Mouse (Mus musculus): ENCODE data around the gene Gatc. TPM values are rescaled to one million over a fixed set of nuclear protein-coding genes. Genes with fewer than 3 reads are reported as not detected.
"Not testable (repeated sequence)": the region's sequence is repeated elsewhere in the genome, so short reads cannot be mapped to it uniquely, and the experiment has no call there.

Gatc gene
- 37.0 and 38.8 TPM in 2 replicates for polyA plus RNA-seq (2014; fragmentation: Nextera tagmentation; extraction: Ambion mirVana)

DNA sequence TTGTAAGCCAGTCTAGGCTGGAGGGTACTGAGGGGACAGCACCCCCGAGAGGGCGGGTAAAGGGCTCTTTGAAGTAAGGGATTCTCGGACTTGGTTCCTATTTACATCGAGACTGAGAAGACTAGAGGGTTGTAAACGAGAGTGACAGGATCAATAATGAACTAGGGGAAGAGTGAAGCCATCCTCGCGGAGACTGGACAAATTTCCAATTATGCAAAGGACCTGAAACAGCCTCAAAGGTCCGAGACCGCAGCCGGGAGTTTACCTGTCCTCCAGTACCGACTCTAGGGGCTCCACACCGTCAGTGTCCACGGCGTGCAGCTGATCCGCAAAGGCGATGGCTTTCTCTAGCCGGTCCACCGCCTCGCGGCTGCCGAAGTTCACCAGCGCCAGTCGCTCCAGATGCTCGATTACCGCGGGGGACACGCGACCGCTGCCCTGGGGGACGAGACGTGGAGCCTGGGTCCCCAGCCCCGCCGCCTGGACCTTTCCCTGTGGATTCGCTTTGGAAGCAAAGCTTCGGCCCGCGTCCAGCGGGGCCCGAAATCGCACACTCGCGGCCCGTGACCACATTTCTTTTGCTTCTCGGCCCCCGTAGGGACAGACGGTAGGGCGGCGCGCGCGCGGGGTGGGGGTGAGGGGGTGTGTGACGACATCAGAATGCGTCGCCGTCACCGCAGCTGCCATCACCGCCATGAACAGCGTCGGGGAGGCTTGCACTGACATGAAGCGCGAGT is at the start of gene Gatc, which contains the start of gene Triap1:
Gene Gatc, minus strand, starts transcription at position 602 of the 737 bp plus-strand sequence.
Gene Triap1, plus strand, starts transcription at position 649 of the 737 bp plus-strand sequence.
- no peaks in the 10 kb centered on the region for H3K4me1 ChIP-seq (ENCODE audit: control insufficient read depth, insufficient read depth, low read length)
- under 1% methylated on average over 62 of the region's 62 CpGs for WGBS
- H3K4me3 ChIP-seq (ENCODE audit: low read depth, low read length) = peak within 1 kb of the TSS; percentile 87
- H3K9ac ChIP-seq (replicated peaks; ENCODE audit: low read length) = peak within 1 kb of the TSS; percentile 87
- H3K4me2 ChIP-seq (ENCODE audit: low read depth, low read length) = peak within 1 kb of the TSS; percentile 71
- peaks cover 8% of the 10 kb centered on the region for H3K36me3 ChIP-seq (replicated peaks; ENCODE audit: control insufficient read depth, insufficient read depth, low read depth, low read length)
- DNase-seq (ENCODE audit: low spot score) (peak; percentile 92), ATAC-seq (replicated peaks; ENCODE audit: insufficient number of reproducible peaks, low FRiP score, low TSS enrichment, low read depth) (peak; percentile 88)
- peak within 1 kb of the TSS; percentile 60; the same call in 1 of the 2 replicates for H3K27ac ChIP-seq (replicated peaks; ENCODE audit: low read depth, low read length)
- H3K27me3 ChIP-seq (ENCODE audit: control insufficient read depth, insufficient read depth, low read length) = no peaks in the 10 kb centered on the region
- H3K9me3 ChIP-seq (replicated peaks; ENCODE audit: control insufficient read depth, low read length) = no peaks in the 10 kb centered on the region

DNA sequence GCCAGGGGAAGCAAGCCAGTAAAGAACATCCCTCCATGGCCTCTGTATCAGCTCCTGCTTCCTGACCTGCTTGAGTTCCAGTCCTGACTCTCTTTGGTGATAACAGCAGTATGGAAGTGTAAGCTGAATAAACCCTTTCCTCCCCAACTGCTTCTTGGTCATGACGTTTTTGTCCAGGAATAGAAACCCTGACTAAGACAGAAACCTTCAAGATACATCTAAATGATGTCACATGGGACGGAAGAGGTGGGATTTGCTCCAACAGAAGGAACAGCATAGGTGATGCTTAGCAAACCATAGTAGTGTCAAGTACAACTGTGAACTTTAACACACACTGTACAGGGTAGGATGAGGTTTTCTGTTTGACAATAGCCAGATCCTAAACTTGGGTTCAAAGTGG is 37.9 kb upstream of the Gatc start:
- not testable (repeated sequence) for DNase-seq (ENCODE audit: low spot score); H3K36me3 ChIP-seq (replicated peaks; ENCODE audit: control insufficient read depth, insufficient read depth, low read depth, low read length); H3K27me3 ChIP-seq (ENCODE audit: control insufficient read depth, insufficient read depth, low read length); H3K4me2 ChIP-seq (ENCODE audit: low read depth, low read length); H3K4me3 ChIP-seq (ENCODE audit: low read depth, low read length); H3K9me3 ChIP-seq (replicated peaks; ENCODE audit: control insufficient read depth, low read length); H3K4me1 ChIP-seq (ENCODE audit: control insufficient read depth, insufficient read depth, low read length); H3K27ac ChIP-seq (replicated peaks; ENCODE audit: low read depth, low read length); H3K9ac ChIP-seq (replicated peaks; ENCODE audit: low read length); ATAC-seq (replicated peaks; ENCODE audit: insufficient number of reproducible peaks, low FRiP score, low TSS enrichment, low read depth)
- WGBS = 86% methylated on average over 2 of the region's 2 CpGs

DNA sequence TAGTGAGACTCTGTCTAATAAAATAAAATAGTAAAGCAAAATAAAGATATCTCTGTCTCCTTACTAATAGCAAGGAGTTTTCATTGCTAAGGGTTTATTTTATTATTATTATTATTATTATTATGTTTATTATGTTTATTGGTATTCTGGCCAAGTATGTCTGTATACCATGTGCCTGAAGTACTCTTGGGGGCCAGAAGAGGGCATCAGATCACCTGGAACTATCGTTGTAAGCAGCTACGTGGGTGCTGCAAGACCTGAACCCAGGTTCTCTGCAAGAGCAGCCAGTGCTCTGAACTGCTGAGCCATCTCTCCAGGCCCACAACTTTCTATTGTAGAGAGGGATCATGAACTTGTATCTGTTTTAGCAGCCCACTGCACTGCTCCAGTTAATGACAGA is 34.5 kb upstream of the Gatc start:
- Histone ChIP-seq H3K9me3 (replicated peaks; ENCODE audit: control insufficient read depth, low read length) (no peaks in the 10 kb centered on the region), H3K9ac (replicated peaks; ENCODE audit: low read length) (no peak overlapping the region), H3K27me3 (ENCODE audit: control insufficient read depth, insufficient read depth, low read length) (no peaks in the 10 kb centered on the region), H3K4me1 (ENCODE audit: control insufficient read depth, insufficient read depth, low read length) (no peaks in the 10 kb centered on the region), H3K4me3 (ENCODE audit: low read depth, low read length) (no peak overlapping the region), H3K4me2 (ENCODE audit: low read depth, low read length) (no peak overlapping the region), H3K36me3 (replicated peaks; ENCODE audit: control insufficient read depth, insufficient read depth, low read depth, low read length) (no peaks in the 10 kb centered on the region), H3K27ac (replicated peaks; ENCODE audit: low read depth, low read length) (no peak overlapping the region)
- 79% methylated on average over 2 of the region's 2 CpGs for WGBS
- ATAC-seq (replicated peaks; ENCODE audit: insufficient number of reproducible peaks, low FRiP score, low TSS enrichment, low read depth) = no peak
- DNase-seq (ENCODE audit: low spot score) = no peak

DNA sequence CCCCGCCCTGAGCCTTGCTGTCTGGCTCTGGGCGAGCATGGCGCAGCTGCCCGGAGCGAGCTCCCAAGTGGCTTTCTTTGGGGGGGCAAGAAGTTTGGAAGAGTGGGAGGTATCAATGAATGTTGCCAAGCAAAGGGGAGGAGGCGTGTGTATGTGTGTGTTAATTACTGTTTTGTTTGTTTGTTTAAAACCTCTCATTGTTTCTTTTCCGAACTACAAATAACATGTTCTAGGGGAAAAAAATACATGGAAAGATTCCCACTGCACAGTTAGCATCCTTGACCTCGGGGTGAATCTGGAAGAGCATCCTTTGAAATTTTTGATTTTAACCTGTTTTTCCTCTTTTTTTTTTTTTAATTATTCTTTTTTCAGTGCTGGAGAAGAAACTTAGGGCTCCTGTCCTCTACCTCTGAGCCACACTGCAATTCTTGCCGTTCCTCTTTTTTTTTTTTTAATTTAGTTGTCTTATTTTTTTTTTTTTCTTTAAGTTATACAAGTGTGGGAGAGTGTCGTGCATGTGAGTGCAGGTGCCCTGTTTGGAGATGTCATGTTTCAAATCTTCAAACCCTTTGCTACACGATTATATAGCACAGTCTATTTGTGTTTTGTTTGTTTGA is 33.3 kb upstream of the Gatc start:
- peak overlapping the region; percentile 22 for H3K4me3 ChIP-seq (ENCODE audit: low read depth, low read length)
- DNase-seq (ENCODE audit: low spot score) (no peak), ATAC-seq (replicated peaks; ENCODE audit: insufficient number of reproducible peaks, low FRiP score, low TSS enrichment, low read depth) (no peak)
- H3K36me3 ChIP-seq (replicated peaks; ENCODE audit: control insufficient read depth, insufficient read depth, low read depth, low read length) = no peaks in the 10 kb centered on the region
- no peaks in the 10 kb centered on the region for H3K27me3 ChIP-seq (ENCODE audit: control insufficient read depth, insufficient read depth, low read length)
- 19% methylated on average over 11 of the region's 11 CpGs for WGBS
- H3K4me1 ChIP-seq (ENCODE audit: control insufficient read depth, insufficient read depth, low read length) = no peaks in the 10 kb centered on the region
- peak overlapping the region; percentile 57 for H3K9ac ChIP-seq (replicated peaks; ENCODE audit: low read length)
- 0 out of 2 replicates have a peak overlapping the region, but pooled peaks have one; percentile 20 for H3K27ac ChIP-seq (replicated peaks; ENCODE audit: low read depth, low read length)
- H3K4me2 ChIP-seq (ENCODE audit: low read depth, low read length) = peak overlapping the region; percentile 53
- H3K9me3 ChIP-seq (replicated peaks; ENCODE audit: control insufficient read depth, low read length) = no peaks in the 10 kb centered on the region

DNA sequence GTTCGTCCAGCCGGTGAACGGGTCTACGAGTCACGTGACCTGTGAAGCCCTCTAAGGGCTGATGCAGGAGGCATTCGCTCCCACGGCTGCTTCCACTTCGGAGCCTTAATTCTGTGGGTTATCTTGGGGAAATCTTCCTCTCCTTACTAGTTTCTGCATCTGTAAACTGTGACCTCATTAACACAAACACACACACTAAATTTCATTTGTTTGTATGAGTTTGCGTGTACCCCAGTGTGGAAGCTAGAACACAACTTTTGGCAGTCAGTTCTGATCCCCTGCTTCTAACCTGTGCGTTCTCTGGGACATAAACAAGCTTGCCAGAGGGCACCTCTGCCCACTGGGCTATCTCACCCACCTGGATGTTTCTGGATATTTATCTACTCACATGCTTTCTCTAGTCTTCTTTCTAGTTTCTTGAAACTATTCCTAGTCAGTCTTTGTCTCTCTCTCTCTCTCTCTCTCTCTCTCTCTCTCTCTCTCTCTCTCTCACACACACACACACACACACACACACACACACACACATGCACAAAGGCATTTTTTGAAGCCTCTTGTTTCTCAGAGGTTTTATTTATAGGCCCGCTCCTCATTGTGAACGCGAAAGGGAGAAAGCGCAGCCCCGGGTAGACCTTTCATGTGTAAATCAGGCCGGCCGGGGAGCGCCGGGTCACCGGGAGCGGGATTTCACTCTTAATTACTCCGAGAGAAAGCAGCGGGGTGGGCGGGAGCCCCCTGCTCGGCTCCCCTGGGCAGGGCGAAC is 32.6 kb upstream of the Gatc start:
- H3K9me3 ChIP-seq (replicated peaks; ENCODE audit: control insufficient read depth, low read length) = no peaks in the 10 kb centered on the region
- WGBS = 13% methylated on average over 26 of the region's 26 CpGs
- peak overlapping the region; percentile 57 for H3K9ac ChIP-seq (replicated peaks; ENCODE audit: low read length)
- no peaks in the 10 kb centered on the region for H3K36me3 ChIP-seq (replicated peaks; ENCODE audit: control insufficient read depth, insufficient read depth, low read depth, low read length)
- peak overlapping the region; percentile 53 for H3K4me2 ChIP-seq (ENCODE audit: low read depth, low read length)
- H3K4me1 ChIP-seq (ENCODE audit: control insufficient read depth, insufficient read depth, low read length) = no peaks in the 10 kb centered on the region
- DNase-seq (ENCODE audit: low spot score) = peak; percentile 76
- peak; percentile 84 for ATAC-seq (replicated peaks; ENCODE audit: insufficient number of reproducible peaks, low FRiP score, low TSS enrichment, low read depth)
- H3K27ac ChIP-seq (replicated peaks; ENCODE audit: low read depth, low read length) = 0 out of 2 replicates have a peak overlapping the region, but pooled peaks have one; percentile 20
- H3K27me3 ChIP-seq (ENCODE audit: control insufficient read depth, insufficient read depth, low read length) = no peaks in the 10 kb centered on the region
- H3K4me3 ChIP-seq (ENCODE audit: low read depth, low read length) = peak overlapping the region; percentile 22

DNA sequence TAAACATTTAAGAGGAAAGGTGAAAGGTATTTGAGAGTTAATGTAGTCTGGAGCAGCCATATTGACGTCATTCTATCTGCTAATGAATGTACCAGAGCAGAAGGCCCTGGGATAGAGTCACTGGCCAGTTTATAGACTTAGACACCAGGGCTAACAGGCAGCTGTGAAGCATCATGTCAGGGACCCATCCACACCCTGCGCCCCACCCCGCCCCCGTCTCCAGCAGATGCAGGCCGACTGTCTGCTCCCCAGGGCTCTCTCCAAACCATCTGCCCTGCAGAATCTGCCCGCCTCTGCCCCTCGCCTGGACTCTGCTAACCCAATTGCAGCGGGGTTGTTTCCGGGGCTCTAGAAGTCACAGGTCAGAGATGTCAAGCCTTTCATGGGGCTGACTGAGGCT is 30.8 kb upstream of the Gatc start:
- 52% methylated on average over 9 of the region's 9 CpGs for WGBS
- DNase-seq (ENCODE audit: low spot score) (no peak), ATAC-seq (replicated peaks; ENCODE audit: insufficient number of reproducible peaks, low FRiP score, low TSS enrichment, low read depth) (no peak)
- no peaks in the 10 kb centered on the region for H3K9me3 ChIP-seq (replicated peaks; ENCODE audit: control insufficient read depth, low read length)
- no peak overlapping the region for H3K27ac ChIP-seq (replicated peaks; ENCODE audit: low read depth, low read length)
- H3K4me3 ChIP-seq (ENCODE audit: low read depth, low read length) = no peak overlapping the region
- H3K27me3 ChIP-seq (ENCODE audit: control insufficient read depth, insufficient read depth, low read length) = no peaks in the 10 kb centered on the region
- no peak overlapping the region for H3K9ac ChIP-seq (replicated peaks; ENCODE audit: low read length)
- H3K36me3 ChIP-seq (replicated peaks; ENCODE audit: control insufficient read depth, insufficient read depth, low read depth, low read length) = no peaks in the 10 kb centered on the region
- H3K4me1 ChIP-seq (ENCODE audit: control insufficient read depth, insufficient read depth, low read length) = no peaks in the 10 kb centered on the region
- no peak overlapping the region for H3K4me2 ChIP-seq (ENCODE audit: low read depth, low read length)

DNA sequence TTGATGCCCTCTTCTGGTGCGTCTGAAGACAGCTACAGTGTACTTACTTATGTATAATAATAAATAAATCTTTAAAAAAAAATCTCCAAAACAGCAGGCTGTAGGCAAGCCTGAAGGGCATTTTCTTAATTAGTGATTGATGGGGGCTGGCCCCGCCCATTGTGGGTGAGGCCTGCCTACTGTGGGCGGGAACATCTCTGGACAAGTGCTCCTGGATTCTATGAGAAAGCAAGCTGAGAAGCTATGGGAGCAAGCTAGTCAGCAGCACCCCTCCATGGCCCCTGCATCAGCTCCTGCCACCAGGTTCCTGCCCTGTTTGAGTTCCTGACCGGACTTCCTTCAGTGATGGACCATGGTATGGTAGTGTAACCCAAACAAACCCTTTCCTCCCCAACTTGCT is 23.8 kb upstream of the Gatc start:
- WGBS = 86% methylated on average over 4 of the region's 4 CpGs

More for the DNA sequence above, 23.8 kb upstream of the Gatc start:
- H3K27me3 ChIP-seq (ENCODE audit: control insufficient read depth, insufficient read depth, low read length) = no peaks in the 10 kb centered on the region
- no peak overlapping the region for H3K4me3 ChIP-seq (ENCODE audit: low read depth, low read length)
- H3K36me3 ChIP-seq (replicated peaks; ENCODE audit: control insufficient read depth, insufficient read depth, low read depth, low read length) = no peaks in the 10 kb centered on the region
- H3K9me3 ChIP-seq (replicated peaks; ENCODE audit: control insufficient read depth, low read length) = no peaks in the 10 kb centered on the region
- H3K27ac ChIP-seq (replicated peaks; ENCODE audit: low read depth, low read length) = no peak overlapping the region
- ATAC-seq (replicated peaks; ENCODE audit: insufficient number of reproducible peaks, low FRiP score, low TSS enrichment, low read depth) (no peak), DNase-seq (ENCODE audit: low spot score) (no peak)
- no peak overlapping the region for H3K9ac ChIP-seq (replicated peaks; ENCODE audit: low read length)
- H3K4me2 ChIP-seq (ENCODE audit: low read depth, low read length) = no peak overlapping the region
- no peaks in the 10 kb centered on the region for H3K4me1 ChIP-seq (ENCODE audit: control insufficient read depth, insufficient read depth, low read length)

Data from embryonic facial prominence, embryonic 11.5 days (tissue).